Mouse (Mus musculus): Measurements from ENCODE around the gene Lman1l.

GRCm38 (mm10) chr9:57612587-57612986 is 8.0 kb downstream of the Lman1l start:
- TF ChIP-seq POLR2A (IDR thresholded peaks at IDR 0.05; ENCODE audit: borderline replicate concordance, low read depth, low read length) (no peak), CTCF (IDR thresholded peaks at IDR 0.05; ENCODE audit: low read depth, low read length) (no peak)
